Mouse (Mus musculus): ENCODE results near the gene Foxn1.

- TF ChIP-seq GATA1 (IDR thresholded peaks at IDR 0.05; ENCODE audit: borderline replicate concordance, low read length) = no peak
- no peak for TF ChIP-seq FLI1 (IDR thresholded peaks at IDR 0.05; ENCODE audit: low read length)
Measured at GRCm38 (mm10) chr11:78341702-78342101, 44.7 kb downstream of the Foxn1 start.
